Mouse (Mus musculus): Measurements from ENCODE around the gene Tmbim1.

DNA sequence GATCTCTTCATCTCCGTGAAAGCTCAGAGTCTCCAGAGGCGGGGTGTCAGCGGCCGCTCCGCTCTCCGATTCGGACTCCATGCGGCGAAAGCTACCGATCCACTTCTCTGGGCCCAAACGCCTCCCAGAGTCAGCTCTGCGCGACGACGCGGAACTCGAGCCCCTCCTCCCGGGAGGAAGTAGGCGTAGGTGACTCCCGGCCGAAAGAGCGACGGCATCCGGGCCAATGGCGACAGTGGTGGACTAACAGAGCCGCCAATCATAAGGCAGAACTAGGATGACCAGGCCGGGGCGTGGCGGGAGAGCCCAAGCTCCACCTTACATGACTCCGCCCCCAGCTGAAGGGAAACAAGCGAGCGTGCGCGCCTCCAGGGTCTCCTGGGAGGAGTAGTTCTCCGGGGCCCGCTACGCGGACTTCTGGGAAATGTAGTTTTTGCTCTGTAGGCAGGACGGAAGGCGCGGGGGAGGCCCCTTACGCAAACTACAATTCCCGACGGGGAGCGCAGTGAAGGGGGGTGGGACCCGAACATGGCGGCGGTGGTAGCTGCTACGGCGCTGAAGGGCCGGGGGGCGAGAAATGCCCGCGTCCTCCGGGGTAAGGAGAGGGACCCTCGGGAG is 20.8 kb downstream of the Tmbim1 start, which contains the start of the genes Aamp and Pnkd:
- TF ChIP-seq POLR2A (IDR thresholded peaks at IDR 0.05; ENCODE audit: low read depth, low read length) = peak; percentile 81
- TF ChIP-seq CTCF (conservative IDR thresholded peaks at IDR 0.05 in 1 of 2, IDR thresholded peaks at IDR 0.05 in 1 of 2; ENCODE audit: low read depth in 2 of 2, low read length in 2 of 2) = peak in 1 of 2 experiments; percentile 25; a peak in 2 of 4 replicates
- TF ChIP-seq TBP (conservative IDR thresholded peaks at IDR 0.05; ENCODE audit: low read depth, low read length) = 0 out of 2 replicates have a peak, but pooled peaks have one; percentile 59
- TF ChIP-seq MAFK (IDR thresholded peaks at IDR 0.05; ENCODE audit: insufficient replicate concordance, low read length) = no peak
- no peak for TF ChIP-seq ETS1 (conservative IDR thresholded peaks at IDR 0.05; ENCODE audit: low read depth, low read length)
